Comparison of ENCODE assay signal across 29 mouse cellular contexts in the genomic region with DNA sequence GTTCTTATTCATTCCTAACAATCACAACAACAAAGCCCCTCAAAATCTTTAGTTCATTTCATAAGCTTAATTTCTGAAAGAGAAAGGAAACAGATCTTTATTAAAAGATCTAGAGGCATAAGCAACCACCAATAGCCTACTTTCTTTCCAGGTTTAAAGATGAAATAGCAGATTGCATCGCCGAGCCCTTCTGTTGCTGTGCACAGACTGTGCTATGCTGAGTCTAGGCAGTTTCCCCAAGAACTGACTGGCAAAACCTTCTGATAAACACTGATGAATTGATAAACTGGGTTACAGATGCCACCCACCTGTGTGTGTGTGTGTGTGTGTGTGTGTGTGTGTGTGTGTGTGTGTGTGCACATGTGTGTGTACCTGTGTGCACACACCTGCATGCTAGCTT. TPM values are rescaled to one million over a fixed set of nuclear protein-coding genes. Genes with fewer than 3 reads are reported as not detected.
DNase-seq lines count a peak whose midpoint lies in the region; ATAC-seq and TF ChIP-seq lines count a peak whose summit lies in the region.
"Had no signal": no experiment of that assay in that cellular context is flagged by ENCODE, and none has a peak within 500 bp of the region (broad histone marks: within the 10 kb centered on the region; RNA-seq: fewer than 3 reads in every experiment).

No protein-coding gene starts in this region.

- no peak overlapping the region for H3K9ac ChIP-seq in forebrain, postnatal 0 days
- no peak overlapping the region for H3K9ac ChIP-seq in forebrain, embryonic 12.5 days
- H3K9ac ChIP-seq: heart, embryonic 15.5 days; hindbrain, embryonic 13.5 days; liver, embryonic 12.5 days; midbrain, embryonic 12.5 days; neural tube, embryonic 15.5 days; stomach, embryonic 15.5 days had no signal

- H3K4me1 ChIP-seq in forebrain, postnatal 0 days (ENCODE audit: insufficient read depth) = no peaks in the 10 kb centered on the region; the same call in 1 of the 2 replicates
- H3K4me1 ChIP-seq in forebrain, embryonic 12.5 days = no peaks in the 10 kb centered on the region
- H3K4me1 ChIP-seq: hindbrain, embryonic 13.5 days; liver, embryonic 12.5 days; midbrain, embryonic 12.5 days; neural tube, embryonic 15.5 days had no signal

- no peak overlapping the region for H3K4me3 ChIP-seq in forebrain, postnatal 0 days (ENCODE audit: low read depth, low read length)
- no peak overlapping the region for H3K4me3 ChIP-seq in forebrain, embryonic 12.5 days (replicated peaks)
- H3K4me3 ChIP-seq: heart, embryonic 15.5 days; hindbrain, embryonic 13.5 days; left cerebral cortex, adult 2 months; liver, embryonic 12.5 days; midbrain, embryonic 12.5 days; neural tube, embryonic 15.5 days; stomach, embryonic 15.5 days had no signal

- TF ChIP-seq POLR2A in brain, embryonic 14.5 days (IDR thresholded peaks at IDR 0.05; ENCODE audit: borderline replicate concordance, extremely low read depth, insufficient read depth, insufficient read length, poor library complexity, severe bottlenecking) = no peak

- 59% methylated on average over 2 of the region's 2 CpGs for WGBS in forebrain, postnatal 0 days
- WGBS in forebrain, embryonic 12.5 days = 81% methylated on average over 2 of the region's 2 CpGs

- no peak overlapping the region for H3K27ac ChIP-seq in forebrain, postnatal 0 days (ENCODE audit: low read depth, low read length)
- no peak overlapping the region for H3K27ac ChIP-seq in forebrain, embryonic 12.5 days
- H3K27ac ChIP-seq: heart, embryonic 15.5 days; hindbrain, embryonic 13.5 days; left cerebral cortex, adult 2 months; liver, embryonic 12.5 days; midbrain, embryonic 12.5 days; neural tube, embryonic 15.5 days; stomach, embryonic 15.5 days had no signal

- H3K27me3 ChIP-seq in forebrain, postnatal 0 days (ENCODE audit: insufficient read depth, low read length) = no peaks in the 10 kb centered on the region
- H3K27me3 ChIP-seq in forebrain, embryonic 12.5 days = no peaks in the 10 kb centered on the region
- H3K27me3 ChIP-seq: CH12.LX; heart, embryonic 15.5 days; hindbrain, embryonic 13.5 days; liver, embryonic 12.5 days; midbrain, embryonic 12.5 days; neural tube, embryonic 15.5 days; Patski; stomach, embryonic 15.5 days had no signal

- H3K9me3 ChIP-seq in forebrain, postnatal 0 days (ENCODE audit: low read length) = no peaks in the 10 kb centered on the region
- H3K9me3 ChIP-seq in forebrain, embryonic 12.5 days = no peaks in the 10 kb centered on the region
- H3K9me3 ChIP-seq: G1E; heart, embryonic 15.5 days; hindbrain, embryonic 13.5 days; liver, embryonic 12.5 days; midbrain, embryonic 12.5 days; neural tube, embryonic 15.5 days; stomach, embryonic 15.5 days had no signal

- TF ChIP-seq CTCF in forebrain, postnatal 0 days (IDR thresholded peaks at IDR 0.05; ENCODE audit: low read depth) = no peak
- TF ChIP-seq CTCF in brain, embryonic 14.5 days (IDR thresholded peaks at IDR 0.05; ENCODE audit: borderline replicate concordance, extremely low read depth, insufficient read depth, insufficient read length) = no peak

- DNase-seq in forebrain, postnatal 0 days = peak; percentile 62
- peak; percentile 52 for DNase-seq in layer of hippocampus, adult 11-12 months (ENCODE audit: low spot score)
- DNase-seq in layer of hippocampus, postnatal 25 days (ENCODE audit: extremely low spot score in 1 of 2, low spot score in 1 of 2) = no peak
- DNase-seq in brain, embryonic 14.5 days (ENCODE audit: low read depth) = peak; percentile 27
- DNase-seq in layer of hippocampus, adult 8-10 months (ENCODE audit: low spot score in 2 of 2) = peak; percentile 34 to 61
- no peak for DNase-seq in lung, adult 18-20 months
- DNase-seq: adrenal gland, adult 2 months; B cell, adult 2 months; cerebellum, adult 2 months; cerebellum, postnatal 25 days; gastrocnemius, postnatal 25 days; heart, postnatal 36 days; kidney, postnatal 36 days; lung, adult 2 months; lung, postnatal 14 days; thymus, adult 2 months; thymus, postnatal 4 days had no signal

- ATAC-seq in forebrain, postnatal 0 days = peak; percentile 84
- no peak for ATAC-seq in forebrain, embryonic 12.5 days (ENCODE audit: low FRiP score)
- ATAC-seq: liver, embryonic 12.5 days had no signal

- H3K36me3 ChIP-seq in forebrain, postnatal 0 days (ENCODE audit: insufficient read depth) = no peaks in the 10 kb centered on the region
- H3K36me3 ChIP-seq in forebrain, embryonic 12.5 days (replicated peaks) = no peaks in the 10 kb centered on the region
- H3K36me3 ChIP-seq: G1E; heart, embryonic 15.5 days; hindbrain, embryonic 13.5 days; liver, embryonic 12.5 days; midbrain, embryonic 12.5 days; neural tube, embryonic 15.5 days; stomach, embryonic 15.5 days had no signal

- no peak overlapping the region for H3K4me2 ChIP-seq in forebrain, postnatal 0 days (ENCODE audit: low read depth)
- H3K4me2 ChIP-seq in forebrain, embryonic 12.5 days = no peak overlapping the region
- H3K4me2 ChIP-seq: heart, embryonic 15.5 days; hindbrain, embryonic 13.5 days; liver, embryonic 12.5 days; midbrain, embryonic 12.5 days; neural tube, embryonic 15.5 days; stomach, embryonic 15.5 days had no signal

RNA-seq across cellular contexts. Expression of gene Lrrc17, which starts 42.4 kb away (rescaled TPM):
- 2.0 and 7.9 TPM in 2 replicates for total RNA-seq in forebrain, postnatal 0 days (2014; rRNA removed)
- polyA plus RNA-seq in forebrain, postnatal 0 days (2015; fragmentation: Nextera tagmentation; extraction: Ambion mirVana) = 3.1 and 4.9 TPM in 2 replicates
- polyA plus RNA-seq in forebrain, embryonic 12.5 days (2016; fragmentation: Nextera tagmentation; extraction: Ambion mirVana) = 14.1 and 16.8 TPM in 2 replicates
- total RNA-seq in layer of hippocampus, postnatal 25 days (2021) = under 1 TPM; 0.33 to 0.44 TPM
- 6.6 and 12.2 TPM in 2 replicates for polyA plus RNA-seq in brain, embryonic 14.5 days (2012; rRNA removed)
- total RNA-seq in layer of hippocampus, adult 8-10 months (2022) = under 1 TPM; 0.30 to 0.49 (median 0.40) TPM
- total RNA-seq: CH12.LX; megakaryocyte progenitor cell, adult 5-6 weeks had no signal
- polyA plus RNA-seq: G1E, Patski had no signal

Comparison
In these comparisons a context has a peak if more than half of its experiments do, and no peak if none do; other contexts are left out.
1. DNase-seq: peak in forebrain, postnatal 0 days (single experiment), layer of hippocampus, adult 11-12 months (single experiment), brain, embryonic 14.5 days (single experiment) and layer of hippocampus, adult 8-10 months (2 of 2); none in layer of hippocampus, postnatal 25 days (0 of 2) and lung, adult 18-20 months (0 of 2).